In genomic region chr3:32979981-32980380, GRCm38 (mm10) we compare ENCODE assay signal across 20 mouse cellular contexts.
"Had no signal": no experiment of that assay in that cellular context is flagged by ENCODE, and none has a peak within 500 bp of the region (broad histone marks: within the 10 kb centered on the region; RNA-seq: fewer than 3 reads in every experiment).

No protein-coding gene starts in this region.

- H3K4me1 ChIP-seq: limb, embryonic 12.5 days; limb, embryonic 15.5 days; midbrain, embryonic 13.5 days; stomach, embryonic 15.5 days had no signal

- H3K9me3 ChIP-seq: limb, embryonic 12.5 days; limb, embryonic 15.5 days; midbrain, embryonic 10.5 days; midbrain, embryonic 13.5 days; stomach, embryonic 15.5 days had no signal

- H3K4me2 ChIP-seq: limb, embryonic 12.5 days; limb, embryonic 15.5 days; liver, embryonic 11.5 days; lung, embryonic 14.5 days; midbrain, embryonic 13.5 days; stomach, embryonic 15.5 days had no signal

- H3K9ac ChIP-seq: limb, embryonic 12.5 days; limb, embryonic 15.5 days; liver, embryonic 14.5 days; liver, postnatal 0 days; lung, embryonic 14.5 days; midbrain, embryonic 13.5 days; stomach, embryonic 15.5 days had no signal

- ATAC-seq: liver, postnatal 0 days; lung, postnatal 0 days; midbrain, embryonic 13.5 days; midbrain, embryonic 16.5 days had no signal

- H3K36me3 ChIP-seq: limb, embryonic 12.5 days; limb, embryonic 15.5 days; midbrain, embryonic 10.5 days; midbrain, embryonic 13.5 days; stomach, embryonic 15.5 days had no signal

- H3K27ac ChIP-seq: limb, embryonic 12.5 days; limb, embryonic 15.5 days; liver, embryonic 14.5 days; macrophage; midbrain, embryonic 10.5 days; midbrain, embryonic 13.5 days; stomach, embryonic 15.5 days had no signal

- H3K4me3 ChIP-seq: limb, embryonic 12.5 days; limb, embryonic 15.5 days; midbrain, embryonic 10.5 days; midbrain, embryonic 13.5 days; myocyte; stomach, embryonic 15.5 days had no signal

- H3K27me3 ChIP-seq: limb, embryonic 12.5 days; limb, embryonic 15.5 days; midbrain, embryonic 13.5 days; stomach, embryonic 15.5 days had no signal

- DNase-seq: kidney, adult 9 months; kidney, postnatal 14 days; kidney, postnatal 4 days; liver, postnatal 0 days; lung, embryonic 14.5 days; retina, postnatal 1 day; right cerebral cortex, postnatal 25 days; spleen, adult 18-20 months; thymus, postnatal 36 days had no signal
